Mouse (Mus musculus) neural tube, embryonic 11.5 days (tissue): Measurements from ENCODE around the gene Polr2e. TPM values are rescaled to one million over a fixed set of nuclear protein-coding genes. Genes with fewer than 3 reads are reported as not detected.

ENCODE experiments used
- ATAC-seq: fragments of 200-750 bp; cut with Nextera tagmentation; 2 replicates; pipeline ENCODE4 v1.8.0; 2017; ENCODE audit warnings: moderate number of reproducible peaks, mild to moderate bottlenecking, moderate TSS enrichment, moderate library complexity; ENCODE audit not compliant: insufficient read depth, low FRiP score, low TSS enrichment
- DNase-seq: peaks from one replicate; pipeline ENCODE4 v3.0.0-alpha.2; 2015; ENCODE audit warnings: low spot score
- H3K27ac ChIP-seq: fragments of 300-500 bp; sonication (generic); 2 replicates; pipeline ENCODE4 v1.5.1; 2014; ENCODE audit warnings: low read depth, mild to moderate bottlenecking, low read length
- H3K27me3 ChIP-seq: fragments of 300-500 bp; sonication (generic); 2 replicates; pipeline ENCODE4 v1.6.1; 2014; ENCODE audit warnings: mild to moderate bottlenecking, low read length, mixed read lengths; ENCODE audit not compliant: control insufficient read depth, insufficient read depth
- H3K36me3 ChIP-seq: fragments of 300-500 bp; sonication (generic); 2 replicates; pipeline ENCODE4 v1.6.1; 2014; ENCODE audit warnings: mild to moderate bottlenecking, low read length, moderate library complexity, mixed read lengths; ENCODE audit not compliant: control insufficient read depth, insufficient read depth
- H3K4me1 ChIP-seq: fragments of 300-500 bp; sonication (generic); 2 replicates; pipeline ENCODE4 v1.6.1; 2014; ENCODE audit warnings: low read length, mixed read lengths; ENCODE audit not compliant: control insufficient read depth, insufficient read depth
- H3K4me2 ChIP-seq: fragments of 300-500 bp; sonication (generic); 2 replicates; pipeline ENCODE4 v1.6.1; 2014; ENCODE audit warnings: low read depth, mild to moderate bottlenecking, moderate library complexity
- H3K4me3 ChIP-seq: fragments of 300-500 bp; sonication (generic); 2 replicates; pipeline ENCODE4 v1.5.1; 2014; ENCODE audit warnings: low read depth, low read length
- H3K9ac ChIP-seq: fragments of 300-500 bp; sonication (generic); 2 replicates; pipeline ENCODE4 v1.6.1; 2014; ENCODE audit warnings: mild to moderate bottlenecking, low read length
- H3K9me3 ChIP-seq: fragments of 300-500 bp; sonication (generic); 2 replicates; pipeline ENCODE4 v1.6.1; 2016; ENCODE audit warnings: low read length; ENCODE audit not compliant: control insufficient read depth
- WGBS: fragments of 180-500 bp; shearing (Covaris S2); extraction: QIAGEN DNeasy Blood & Tissue Kit; methylation state at CpG from one replicate; pipeline ENCODE4 v1.1.7; 2014; 5-methylcytosine and 5-hydroxymethylcytosine counted together
- polyA plus RNA-seq: library from polyadenylated mRNA; unstranded; fragments of >200 nt; fragmentation: Nextera tagmentation; extraction: Ambion mirVana; gene quantifications from 2 replicates; pipeline ENCODE4 v1.2.1, GENCODE M21; 2014

Polr2e gene
- polyA plus RNA-seq, 1 experiment from 2014 or later = 222 TPM

GRCm38 (mm10) chr10:80013609-80014008 lies 26.0 kb downstream of the Polr2e start:
- H3K27me3 ChIP-seq = peaks cover 41% of the 10 kb centered on the region
- WGBS = 31% methylated on average over 25 of the region's 25 CpGs

GRCm38 (mm10) chr10:80011740-80012139 lies 27.9 kb downstream of the Polr2e start:
- no peak for DNase-seq
- Histone ChIP-seq H3K36me3 (no peaks in the 10 kb centered on the region), H3K9ac (no peak overlapping the region), H3K4me3 (no peak overlapping the region), H3K9me3 (peaks cover 2% of the 10 kb centered on the region; the same call in 1 of the 2 replicates), H3K4me1 (no peaks in the 10 kb centered on the region), H3K4me2 (no peak overlapping the region), H3K27ac (no peak overlapping the region), H3K27me3 (peaks cover 41% of the 10 kb centered on the region)
- 84% methylated on average over 6 of the region's 6 CpGs for WGBS
- ATAC-seq = no peak

More at GRCm38 (mm10) chr10:80013609-80014008, 26.0 kb downstream of the Polr2e start:
- no peaks in the 10 kb centered on the region for H3K36me3 ChIP-seq
- ATAC-seq = no peak
- no peak overlapping the region; the same call in 1 of the 2 replicates for H3K4me3 ChIP-seq
- peaks cover 2% of the 10 kb centered on the region; the same call in 1 of the 2 replicates for H3K9me3 ChIP-seq
- no peak overlapping the region for H3K4me2 ChIP-seq
- DNase-seq = no peak
- no peaks in the 10 kb centered on the region for H3K4me1 ChIP-seq
- no peak overlapping the region for H3K27ac ChIP-seq
- H3K9ac ChIP-seq = no peak overlapping the region

GRCm38 (mm10) chr10:80004233-80004705 lies 35.3 kb downstream of the Polr2e start:
- Histone ChIP-seq H3K27me3 (peaks cover 8% of the 10 kb centered on the region; the same call in 1 of the 2 replicates), H3K36me3 (no peaks in the 10 kb centered on the region), H3K4me2 (no peak overlapping the region), H3K4me1 (no peaks in the 10 kb centered on the region), H3K9me3 (no peaks in the 10 kb centered on the region), H3K27ac (no peak overlapping the region), H3K4me3 (no peak overlapping the region), H3K9ac (no peak overlapping the region)
- 92% methylated on average over 8 of the region's 8 CpGs for WGBS
- ATAC-seq (no peak), DNase-seq (no peak)

- no peaks in the 10 kb centered on the region for H3K4me1 ChIP-seq
- no peak overlapping the region for H3K27ac ChIP-seq
- DNase-seq (no peak), ATAC-seq (no peak)
- no peak overlapping the region for H3K4me2 ChIP-seq
- peaks cover 8% of the 10 kb centered on the region; the same call in 1 of the 2 replicates for H3K27me3 ChIP-seq
- H3K9me3 ChIP-seq = no peaks in the 10 kb centered on the region
- H3K4me3 ChIP-seq = no peak overlapping the region
- 58% methylated on average over 9 of the region's 9 CpGs for WGBS
- no peak overlapping the region for H3K9ac ChIP-seq
- H3K36me3 ChIP-seq = no peaks in the 10 kb centered on the region
Observed at GRCm38 (mm10) chr10:80003374-80004232, 36.0 kb downstream of the Polr2e start.

DNA sequence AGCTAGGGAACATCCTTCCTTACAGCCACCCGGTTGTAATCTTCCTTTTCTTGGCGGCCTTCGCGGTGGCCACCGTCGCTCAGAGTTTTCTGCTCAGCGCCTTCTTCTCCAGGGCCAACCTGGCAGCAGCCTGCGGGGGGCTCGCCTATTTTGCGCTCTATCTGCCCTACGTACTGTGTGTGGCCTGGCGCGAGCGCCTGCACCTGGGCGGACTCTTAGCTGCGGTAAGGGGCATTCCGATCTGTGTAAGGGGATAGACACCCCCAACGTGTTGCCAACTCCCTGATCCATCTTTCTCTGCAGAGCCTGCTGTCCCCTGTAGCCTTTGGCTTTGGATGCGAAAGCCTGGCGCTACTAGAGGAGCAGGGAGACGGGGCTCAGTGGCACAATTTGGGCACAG lies 36.8 kb downstream of the Polr2e start:
- 26% methylated on average over 21 of the region's 21 CpGs for WGBS
- Histone ChIP-seq H3K9me3 (no peaks in the 10 kb centered on the region), H3K27me3 (peaks cover 8% of the 10 kb centered on the region; the same call in 1 of the 2 replicates), H3K4me1 (peaks cover 2% of the 10 kb centered on the region; the same call in 1 of the 2 replicates), H3K9ac (no peak overlapping the region), H3K36me3 (no peaks in the 10 kb centered on the region), H3K4me2 (no peak overlapping the region), H3K27ac (no peak overlapping the region), H3K4me3 (no peak overlapping the region)
- DNase-seq = no peak
- no peak for ATAC-seq

DNA sequence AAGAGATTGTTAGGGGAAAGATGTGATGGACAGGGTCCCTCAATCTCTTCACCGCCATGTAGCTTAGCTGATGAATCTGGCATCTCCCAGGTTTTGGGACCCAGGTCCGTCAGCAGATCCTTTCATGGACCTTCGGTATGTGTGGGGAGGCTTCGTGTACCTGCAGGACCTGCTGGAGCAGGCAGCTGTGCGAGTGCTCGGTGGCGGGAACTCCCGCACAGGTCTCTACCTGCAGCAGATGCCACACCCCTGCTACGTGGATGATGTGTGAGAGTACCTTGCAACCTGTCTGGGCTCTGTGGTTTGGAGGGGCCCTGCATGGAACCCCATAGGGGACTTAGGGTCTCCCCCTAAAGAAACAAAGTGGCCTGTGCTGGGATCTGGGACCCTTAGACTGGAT lies 37.6 kb downstream of the Polr2e start:
- Histone ChIP-seq H3K27me3 (peaks cover 8% of the 10 kb centered on the region; the same call in 1 of the 2 replicates), H3K9ac (no peak overlapping the region), H3K36me3 (no peaks in the 10 kb centered on the region), H3K27ac (no peak overlapping the region), H3K4me1 (peaks cover 5% of the 10 kb centered on the region; the same call in 1 of the 2 replicates), H3K4me3 (no peak overlapping the region), H3K4me2 (no peak overlapping the region), H3K9me3 (no peaks in the 10 kb centered on the region)
- no peak for ATAC-seq
- no peak for DNase-seq
- WGBS = 77% methylated on average over 9 of the region's 9 CpGs

GRCm38 (mm10) chr10:79997819-79998218 lies 41.8 kb downstream of the Polr2e start:
- Histone ChIP-seq H3K27ac (0 out of 2 replicates have a peak overlapping the region, but pooled peaks have one; percentile 14), H3K9ac (peak overlapping the region; percentile 45), H3K27me3 (0 out of 2 replicates have a peak, but pooled peaks cover 2% of the 10 kb centered on the region), H3K4me3 (peak overlapping the region; percentile 42), H3K4me1 (peaks cover 5% of the 10 kb centered on the region; the same call in 1 of the 2 replicates), H3K9me3 (no peaks in the 10 kb centered on the region), H3K36me3 (no peaks in the 10 kb centered on the region; the same call in 1 of the 2 replicates), H3K4me2 (peak overlapping the region; percentile 64)
- ATAC-seq (peak; percentile 14), DNase-seq (no peak)
- WGBS = 6% methylated on average over 15 of the region's 15 CpGs

- DNase-seq (peak; percentile 92), ATAC-seq (peak; percentile 81)
- Histone ChIP-seq H3K4me1 (peaks cover 5% of the 10 kb centered on the region; the same call in 1 of the 2 replicates), H3K4me2 (peak overlapping the region; percentile 64), H3K9ac (peak overlapping the region; percentile 5), H3K27me3 (0 out of 2 replicates have a peak, but pooled peaks cover 2% of the 10 kb centered on the region), H3K9me3 (no peaks in the 10 kb centered on the region), H3K4me3 (peak overlapping the region; percentile 42), H3K36me3 (no peaks in the 10 kb centered on the region; the same call in 1 of the 2 replicates), H3K27ac (peak overlapping the region; percentile 23; the same call in 1 of the 2 replicates)
- WGBS = under 1% methylated on average over 35 of the region's 35 CpGs
Observed at GRCm38 (mm10) chr10:79997034-79997760, 42.4 kb downstream of the Polr2e start.
